Mouse (Mus musculus) thymus, adult 2 months (tissue): Measurements from ENCODE around the gene Ndufs3.
A peak's percentile ranks its signal among the peaks of the same experiment; 100 is the strongest.

Source experiments
- CTCF ChIP-seq: fragments of 200-500 bp; IDR thresholded peaks from 2 replicates; pipeline ENCODE4 v1.5.1; 2012; ENCODE audit warnings: mild to moderate bottlenecking, control low read depth, low read length, moderate library complexity, borderline replicate concordance; ENCODE audit not compliant: control insufficient read depth, poor library complexity, insufficient read depth; ENCODE audit errors: extremely low read depth
- POLR2A ChIP-seq: fragments of 200-500 bp; IDR thresholded peaks from 2 replicates; pipeline ENCODE4 v1.6.1; 2012; ENCODE audit warnings: mild to moderate bottlenecking, low read length, control low read depth, moderate library complexity; ENCODE audit not compliant: control insufficient read depth, poor library complexity, insufficient read depth; ENCODE audit errors: extremely low read depth

GRCm38 (mm10) chr2:90917999-90918698 is 13.5 kb upstream of the Ndufs3 start:
- no peak for TF ChIP-seq CTCF
- 0 out of 2 replicates have a peak, but pooled peaks have one; percentile 18 for TF ChIP-seq POLR2A
